Mouse (Mus musculus): ENCODE data around the gene Adra2b. TPM values are rescaled to one million over a fixed set of nuclear protein-coding genes. Genes with fewer than 3 reads are reported as not detected.

The Adra2b gene
- polyA plus RNA-seq, 1 experiment from 2014 or later: 2.9 TPM

Other genes starting within 250 kb of the Adra2b start
- 112 and 114 TPM in 2 replicates for gene Ncaph, start 229.3 kb upstream of the Adra2b start, polyA plus RNA-seq (2014; fragmentation: Nextera tagmentation; extraction: Ambion mirVana)
- 12.3 and 12.6 TPM in 2 replicates for gene Itpripl1, start 219.8 kb upstream of the Adra2b start, polyA plus RNA-seq (2014; fragmentation: Nextera tagmentation; extraction: Ambion mirVana)
- gene 1810024B03Rik, start 154.9 kb upstream of the Adra2b start, polyA plus RNA-seq (2014; fragmentation: Nextera tagmentation; extraction: Ambion mirVana): 3.2 and 3.5 TPM in 2 replicates
- 99.9 and 100 TPM in 2 replicates for gene Snrnp200, start 154.8 kb upstream of the Adra2b start, polyA plus RNA-seq (2014; fragmentation: Nextera tagmentation; extraction: Ambion mirVana)
- 56.6 and 60.3 TPM in 2 replicates for gene Ciao1, start 115.4 kb upstream of the Adra2b start, polyA plus RNA-seq (2014; fragmentation: Nextera tagmentation; extraction: Ambion mirVana)
- gene Tmem127, start 115.3 kb upstream of the Adra2b start, polyA plus RNA-seq (2014; fragmentation: Nextera tagmentation; extraction: Ambion mirVana): 24.6 and 26.4 TPM in 2 replicates
- 85.0 and 86.4 TPM in 2 replicates for gene Stard7, start 93.0 kb upstream of the Adra2b start, polyA plus RNA-seq (2014; fragmentation: Nextera tagmentation; extraction: Ambion mirVana)
- 3.4 and 4.4 TPM in 2 replicates for gene Dusp2, start 27.0 kb upstream of the Adra2b start, polyA plus RNA-seq (2014; fragmentation: Nextera tagmentation; extraction: Ambion mirVana)
- not detected in 2 replicates for gene Astl, start 24.6 kb upstream of the Adra2b start, polyA plus RNA-seq (2014; fragmentation: Nextera tagmentation; extraction: Ambion mirVana)
- gene Gpat2, start 62.0 kb downstream of the Adra2b start, polyA plus RNA-seq (2014; fragmentation: Nextera tagmentation; extraction: Ambion mirVana): 0.16 and 0.37 TPM in 2 replicates
- gene Fahd2a, start 81.4 kb downstream of the Adra2b start, polyA plus RNA-seq (2014; fragmentation: Nextera tagmentation; extraction: Ambion mirVana): 26.6 and 28.9 TPM in 2 replicates
- 3.9 and 4.4 TPM in 2 replicates for gene Kcnip3, start 158.9 kb downstream of the Adra2b start, polyA plus RNA-seq (2014; fragmentation: Nextera tagmentation; extraction: Ambion mirVana)
- gene Prom2, start 178.3 kb downstream of the Adra2b start, polyA plus RNA-seq (2014; fragmentation: Nextera tagmentation; extraction: Ambion mirVana): 0.32 TPM in 1 of 2 replicates, not detected in the other
- 8.9 and 9.2 TPM in 2 replicates for gene Zfp661, start 223.9 kb downstream of the Adra2b start, polyA plus RNA-seq (2014; fragmentation: Nextera tagmentation; extraction: Ambion mirVana)
- 159 and 170 TPM in 2 replicates for gene Mrps5, start 224.0 kb downstream of the Adra2b start, polyA plus RNA-seq (2014; fragmentation: Nextera tagmentation; extraction: Ambion mirVana)

Measured in midbrain, embryonic 11.5 days (tissue).